Mouse (Mus musculus): ENCODE data around the gene Polr2g.

DNA sequence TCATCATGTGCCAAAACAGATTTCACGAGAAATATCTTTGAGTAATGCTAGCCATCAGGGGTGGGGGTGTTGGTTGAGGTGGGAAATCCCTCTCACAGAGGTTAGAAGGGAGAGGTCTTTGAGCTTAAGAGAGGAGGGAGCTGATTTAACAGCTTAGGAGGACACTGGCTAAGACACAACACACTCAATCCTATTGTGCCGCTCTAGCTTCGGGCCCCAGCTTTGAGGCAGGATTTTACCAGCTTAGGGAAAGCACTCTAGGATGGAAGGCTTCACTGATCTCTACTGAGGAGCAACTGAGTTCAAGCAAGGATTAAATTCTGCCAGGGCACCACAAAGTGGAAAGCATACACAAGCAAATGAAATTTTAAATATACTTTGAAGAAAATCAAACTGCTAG is 18.6 kb upstream of the Polr2g start:
- no peak for TF ChIP-seq CTCF (IDR thresholded peaks at IDR 0.05; ENCODE audit: low read depth)
- TF ChIP-seq EP300 (IDR thresholded peaks at IDR 0.05; ENCODE audit: low read depth) = no peak

All from liver, embryonic 14.5 days (tissue).